Mouse (Mus musculus) adrenal gland, adult 8-10 months (tissue): ENCODE data around the gene Tulp2. TPM values are rescaled to one million over a fixed set of nuclear protein-coding genes. Genes with fewer than 3 reads are reported as not detected.

Source experiments
- DNase-seq: peaks from one replicate; pipeline ENCODE4 v3.0.0; 2022
- total RNA-seq, 4 experiments: library from RNA; stranded (reverse); gene quantifications; 2 replicates each; pipeline ENCODE4 v1.2.4; 2022

The Tulp2 gene
- 1 to 10 TPM in 2 of 4 experiments, under 1 TPM in 2; 0.20 to 2.5 (median 0.94) TPM for total RNA-seq

- no peak for DNase-seq
These were observed at the start of gene Tulp2 for GRCm38 (mm10) chr7:45481374-45481927. Tulp2 (plus strand) TSS chr7:45481877.

DNA sequence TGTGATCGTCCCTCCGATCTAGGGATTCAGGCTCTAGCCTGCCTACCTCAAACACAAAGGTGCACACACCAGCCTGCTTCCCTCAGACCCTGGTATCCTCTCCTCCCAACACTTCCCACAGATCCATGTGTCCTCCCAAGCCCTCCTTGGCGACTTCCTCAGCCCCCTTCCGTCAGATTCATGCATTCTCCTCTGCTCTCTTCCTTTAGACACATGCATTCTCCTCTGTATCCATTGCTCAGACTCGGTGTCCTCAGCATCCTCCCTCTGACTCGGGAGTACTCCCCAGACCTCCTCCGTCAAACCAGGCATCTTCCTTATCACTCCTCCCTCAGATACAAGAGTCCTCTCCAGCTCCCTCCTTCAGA is 47.9 kb upstream of the Tulp2 start:
- no peak for DNase-seq

- DNase-seq = peak; percentile 100
These were observed 47.3 kb upstream of the Tulp2 start, which contains the start of gene Gys1 for GRCm38 (mm10) chr7:45434203-45435015. Gys1 (plus strand) TSS chr7:45434844.

- no peak for DNase-seq
These were observed 46.6 kb upstream of the Tulp2 start for GRCm38 (mm10) chr7:45435038-45435437.

- no peak for DNase-seq
These were observed 45.2 kb upstream of the Tulp2 start for GRCm38 (mm10) chr7:45436444-45436843.

GRCm38 (mm10) chr7:45437046-45437445 is 44.6 kb upstream of the Tulp2 start:
- no peak for DNase-seq

DNA sequence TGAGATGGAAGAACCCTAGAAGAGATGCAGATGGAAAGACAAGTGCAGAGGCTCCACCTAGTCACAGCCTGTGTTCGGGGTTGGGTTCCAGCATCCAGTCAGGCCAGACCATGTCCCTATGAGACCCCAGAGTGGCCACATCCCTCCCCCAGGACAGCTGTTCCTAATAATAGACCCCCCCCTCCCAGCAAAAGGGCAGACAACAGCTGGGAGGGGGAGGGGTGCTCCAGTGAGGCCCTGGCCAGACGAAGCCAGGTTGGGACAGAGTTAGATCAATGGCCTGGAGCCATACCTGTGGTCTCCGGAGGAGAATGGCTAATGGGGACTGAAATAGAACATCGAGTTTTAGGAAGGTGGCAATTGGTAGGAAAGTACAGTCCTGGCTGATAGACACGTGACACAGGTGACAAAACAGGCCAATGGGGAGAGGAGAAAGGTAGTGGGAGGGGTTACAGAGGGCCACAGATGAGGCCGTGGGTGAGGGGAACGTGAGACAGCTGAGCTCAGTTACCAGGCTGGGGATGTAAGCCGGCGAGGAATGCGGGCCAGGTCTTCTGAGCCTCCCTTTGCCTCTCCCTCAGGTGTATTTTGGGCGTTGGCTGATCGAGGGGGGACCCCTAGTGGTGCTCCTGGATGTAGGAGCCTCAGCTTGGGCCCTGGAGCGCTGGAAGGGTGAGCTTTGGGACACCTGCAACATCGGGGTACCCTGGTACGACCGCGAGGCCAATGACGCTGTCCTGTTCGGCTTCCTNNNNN is 44.0 kb upstream of the Tulp2 start, which contains the start of gene Ruvbl2:
Ruvbl2 (minus strand) TSS at position 576 of the 756 bp plus-strand sequence.
- DNase-seq = no peak

GRCm38 (mm10) chr7:45443526-45444420 is 37.9 kb upstream of the Tulp2 start:
- DNase-seq = no peak

DNA sequence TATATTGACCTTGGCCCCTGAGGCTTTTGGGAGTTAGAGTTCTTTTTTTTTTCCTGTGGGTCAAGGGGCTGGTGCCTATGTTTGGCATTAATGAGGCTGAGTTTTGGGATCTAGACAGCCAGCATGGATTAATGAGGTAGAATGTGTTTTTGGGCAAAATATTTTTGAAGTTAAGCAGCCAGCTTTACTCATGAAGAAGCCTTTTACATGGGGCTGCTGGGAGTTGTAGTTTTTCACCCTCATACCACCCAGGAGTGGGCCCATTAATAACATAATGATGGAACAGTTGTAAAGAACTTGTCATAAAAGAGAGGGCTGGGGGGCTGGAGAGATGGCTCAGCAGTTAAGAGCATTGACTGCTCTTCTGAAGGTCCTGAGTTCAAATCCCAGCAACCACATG is 35.1 kb upstream of the Tulp2 start:
- DNase-seq = no peak

- no peak for DNase-seq
These were observed 34.2 kb upstream of the Tulp2 start for GRCm38 (mm10) chr7:45447325-45447990.

DNA sequence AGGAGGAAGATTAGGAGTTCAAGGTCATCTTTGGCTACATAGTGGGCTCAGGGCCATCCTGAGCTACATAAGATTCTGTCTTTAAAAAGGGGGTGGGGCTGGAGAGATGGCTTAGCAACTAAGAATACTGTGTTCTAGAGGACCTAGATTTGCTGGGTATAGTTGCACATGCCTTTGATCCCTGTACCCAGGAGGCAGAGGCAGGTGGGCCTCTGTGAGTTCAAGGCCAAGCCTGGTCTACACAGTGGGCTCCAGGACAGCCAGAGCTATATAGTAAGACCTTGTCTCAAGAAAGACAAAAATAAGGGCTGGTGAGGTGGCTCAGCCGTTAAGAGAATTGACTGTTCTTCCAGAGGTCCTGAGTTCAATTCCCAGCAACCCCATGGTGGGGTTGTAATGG is 31.7 kb upstream of the Tulp2 start:
- DNase-seq = no peak

GRCm38 (mm10) chr7:45451344-45451982 is 30.2 kb upstream of the Tulp2 start:
- no peak for DNase-seq

DNA sequence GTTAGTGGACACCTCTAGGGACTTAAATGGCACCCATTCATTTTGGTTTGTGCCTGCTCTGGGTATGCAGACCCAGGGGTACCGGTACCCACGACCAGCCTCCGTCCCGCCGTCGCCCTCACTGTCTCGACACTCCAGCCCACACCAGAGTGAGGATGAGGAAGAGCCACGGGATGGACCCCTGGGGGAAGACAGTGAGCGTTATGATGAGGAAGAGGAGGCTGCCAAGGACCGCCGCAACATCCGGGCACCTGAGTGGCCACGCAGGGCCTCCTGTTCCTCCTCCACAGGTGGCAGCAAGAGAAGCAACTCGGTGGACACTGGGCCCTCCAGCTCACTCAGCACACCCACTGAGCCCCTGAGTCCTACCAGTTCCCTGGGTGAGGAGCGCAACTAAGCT is 26.7 kb upstream of the Tulp2 start:
- DNase-seq = no peak

DNA sequence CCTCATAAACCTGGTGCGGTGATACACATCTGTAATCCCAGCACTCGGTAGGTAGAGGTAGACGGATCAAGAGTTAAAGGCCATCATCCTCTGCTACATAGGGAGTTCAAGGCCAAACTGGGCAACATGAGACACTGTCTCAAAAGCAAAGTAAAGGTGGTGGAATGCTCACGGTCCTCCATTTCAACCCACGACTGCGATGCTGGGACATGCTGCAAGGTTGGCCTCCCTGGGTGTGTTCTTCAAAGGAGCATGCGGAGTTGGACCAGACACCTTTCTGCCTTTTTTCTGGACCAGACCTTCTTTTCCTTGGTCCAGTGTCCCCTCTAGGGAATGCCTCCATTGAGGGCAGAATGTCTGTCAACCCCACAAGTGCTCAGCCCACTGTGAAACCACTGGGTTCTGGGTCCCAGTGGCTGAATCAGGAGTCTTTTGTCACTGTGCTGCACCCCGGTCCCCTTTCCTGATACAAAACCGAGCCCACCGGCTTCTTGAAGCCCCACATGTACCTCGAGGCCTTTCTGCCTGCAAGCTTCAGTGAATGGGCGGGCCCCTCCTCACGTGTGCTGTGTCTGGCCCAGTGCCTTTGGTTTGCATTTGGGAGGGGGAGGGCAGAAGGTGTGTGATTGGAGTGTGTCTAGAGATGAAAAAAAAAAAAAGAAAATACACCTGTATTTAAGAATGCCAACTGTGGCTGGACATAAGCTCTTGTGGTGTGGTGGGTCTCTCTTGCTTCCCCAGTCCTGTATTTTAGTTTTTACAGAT is 25.6 kb upstream of the Tulp2 start:
- DNase-seq = no peak

DNA sequence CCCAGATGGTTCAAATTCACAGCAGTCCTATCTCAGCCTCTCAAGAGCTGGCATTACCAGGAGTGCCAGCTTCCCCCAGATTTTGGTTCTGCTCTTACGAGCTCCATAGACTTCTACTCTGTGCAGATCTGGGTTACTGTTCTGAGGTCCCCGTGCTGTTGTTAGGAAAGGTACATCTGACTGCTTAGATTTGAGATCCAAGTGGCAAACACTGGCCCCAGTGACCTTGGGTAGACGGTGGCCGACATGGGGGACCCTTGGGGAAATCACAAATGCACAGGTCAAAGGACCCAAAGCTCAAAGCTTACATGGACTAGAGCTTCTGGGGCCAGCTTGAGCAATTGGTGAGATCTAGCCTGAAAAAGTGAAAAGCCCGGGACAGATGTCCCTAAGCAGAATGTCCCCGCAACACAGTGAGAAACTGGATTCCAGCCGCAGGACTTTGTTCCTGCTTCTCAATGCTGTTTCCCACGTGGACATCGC is 24.9 kb upstream of the Tulp2 start:
- DNase-seq = no peak

DNA sequence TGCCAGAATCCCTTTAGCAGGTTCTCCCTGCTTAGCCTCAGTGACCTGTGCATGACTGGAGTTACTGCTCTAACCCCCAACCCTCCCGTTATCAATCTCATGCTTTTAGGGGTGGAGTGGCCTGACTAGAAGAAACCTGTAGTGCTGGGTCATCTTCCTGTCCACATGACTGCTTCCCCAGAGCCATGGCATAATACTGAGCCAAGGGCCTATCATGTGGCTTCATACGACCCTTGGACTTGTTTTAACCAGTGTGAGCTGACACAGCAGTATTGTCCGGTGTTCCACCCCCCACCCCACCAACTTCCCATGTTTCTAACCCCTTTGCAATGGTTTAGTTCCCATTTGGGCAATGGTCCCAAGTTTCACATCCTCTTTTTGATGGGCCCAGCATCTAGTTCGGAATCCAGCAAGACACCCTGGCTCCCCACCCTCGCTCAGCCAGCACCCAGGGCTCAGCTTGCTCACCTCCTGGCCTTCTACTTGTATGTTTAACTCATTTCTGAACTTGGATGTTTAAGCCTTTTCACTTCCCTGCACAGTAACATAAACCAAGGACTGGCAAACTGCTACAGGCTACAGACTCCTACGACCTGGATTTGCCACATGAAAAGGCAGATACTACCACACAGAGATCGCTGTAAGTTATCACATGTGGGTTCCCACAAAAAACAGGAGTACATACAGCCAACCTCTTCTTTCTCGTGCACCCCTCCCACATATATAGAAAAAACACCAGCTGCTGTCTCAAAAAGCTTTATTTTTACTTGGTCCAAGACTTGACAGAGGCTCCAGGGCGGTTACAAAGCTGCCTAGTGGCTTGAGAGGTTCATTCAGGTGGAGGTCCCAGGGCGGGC is 24.2 kb upstream of the Tulp2 start:
- no peak for DNase-seq

DNA sequence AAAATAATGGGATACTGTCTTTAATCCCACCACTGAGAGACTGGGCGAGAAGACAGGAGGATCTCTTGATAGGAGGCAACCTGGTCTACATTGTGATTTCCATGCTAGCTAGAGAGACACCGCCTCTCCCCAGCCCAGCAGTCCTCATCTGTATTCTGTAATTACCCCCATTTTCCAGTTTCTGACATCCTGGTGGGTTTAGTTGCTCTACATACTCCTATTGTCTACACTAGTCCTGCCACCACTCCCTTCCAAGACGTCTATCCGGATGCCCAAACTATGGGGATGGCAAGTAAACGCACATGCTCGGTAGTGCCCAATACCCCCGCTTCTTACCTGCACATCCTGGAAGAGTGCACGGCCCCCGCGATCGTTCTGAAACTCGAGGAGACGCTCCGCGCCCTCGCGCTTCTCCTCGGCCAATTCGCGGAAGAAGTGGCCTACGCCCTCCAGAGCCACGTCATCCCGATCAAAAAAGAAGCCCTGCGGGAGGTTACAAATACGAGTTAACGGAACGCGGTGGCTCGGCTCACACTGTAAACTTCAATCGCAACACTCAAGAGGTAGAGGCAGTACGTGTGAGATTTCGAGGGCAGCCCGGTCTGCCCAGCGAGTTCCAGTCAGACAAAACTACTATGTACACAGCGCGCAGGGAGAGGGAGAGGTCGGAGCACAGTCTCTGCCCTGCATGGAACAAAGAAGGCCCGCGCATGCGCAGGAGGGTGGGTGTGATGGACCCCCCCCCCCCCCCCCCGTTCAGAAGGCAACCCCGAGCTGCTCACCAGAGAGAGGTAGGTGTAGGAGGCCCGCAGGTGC is 22.7 kb upstream of the Tulp2 start:
- no peak for DNase-seq

DNA sequence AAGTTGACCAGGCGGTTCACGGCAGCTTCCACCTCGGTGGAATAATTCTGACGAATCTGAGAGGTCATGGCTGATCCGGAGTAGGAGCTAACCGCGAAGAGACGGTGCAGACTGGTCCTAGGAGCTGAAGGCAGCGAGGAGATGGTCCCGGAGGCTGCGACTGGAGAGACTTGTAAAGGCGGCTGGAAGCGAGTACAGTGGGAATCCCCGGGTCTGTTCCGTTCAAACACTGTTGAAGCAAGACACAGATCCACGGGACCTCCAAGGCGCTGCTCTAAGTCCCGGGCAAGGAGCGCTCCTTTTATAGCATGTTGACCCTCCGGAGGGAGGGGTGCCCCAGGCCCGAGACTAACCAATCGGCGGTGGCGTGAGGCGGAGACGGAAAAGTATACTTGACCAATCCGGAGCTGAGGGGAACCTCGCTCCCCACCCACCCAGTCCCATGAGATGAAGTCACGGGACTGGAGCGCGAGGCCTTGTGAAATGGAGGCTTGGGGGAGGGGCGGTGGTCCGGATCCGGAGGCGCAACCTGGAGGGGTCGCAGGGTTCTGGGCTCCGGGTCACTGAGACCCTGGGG is 22.0 kb upstream of the Tulp2 start, which contains the start of gene Ftl1:
Ftl1 (minus strand) TSS at position 321 of the 577 bp plus-strand sequence.
- DNase-seq = peak; percentile 98
